Mouse (Mus musculus) kidney, adult 11 months (tissue): Measurements from ENCODE around the gene Vps11.
"Not testable (repeated sequence)": the region's sequence is repeated elsewhere in the genome, so short reads cannot be mapped to it uniquely, and the experiment has no call there.

Source experiments
- DNase-seq: peaks from one replicate; pipeline ENCODE4 v3.0.0; 2022

Gene Vps11

GRCm38 (mm10) chr9:44334396-44335330 lies 26.8 kb downstream of the Vps11 start, which contains the start of gene H2afx:
TSS of gene H2afx (plus strand) at chr9:44334694.
- DNase-seq: peak; percentile 100

- no peak for DNase-seq
Observed at GRCm38 (mm10) chr9:44332918-44333638, 28.4 kb downstream of the Vps11 start.

GRCm38 (mm10) chr9:44330736-44331135 lies 30.7 kb downstream of the Vps11 start:
- DNase-seq: no peak

- no peak for DNase-seq
Observed at GRCm38 (mm10) chr9:44327926-44328325, 33.5 kb downstream of the Vps11 start.

GRCm38 (mm10) chr9:44327064-44327711 lies 34.3 kb downstream of the Vps11 start:
- no peak for DNase-seq

- DNase-seq: peak; percentile 90
Observed at GRCm38 (mm10) chr9:44326371-44327063, 35.0 kb downstream of the Vps11 start.

DNA sequence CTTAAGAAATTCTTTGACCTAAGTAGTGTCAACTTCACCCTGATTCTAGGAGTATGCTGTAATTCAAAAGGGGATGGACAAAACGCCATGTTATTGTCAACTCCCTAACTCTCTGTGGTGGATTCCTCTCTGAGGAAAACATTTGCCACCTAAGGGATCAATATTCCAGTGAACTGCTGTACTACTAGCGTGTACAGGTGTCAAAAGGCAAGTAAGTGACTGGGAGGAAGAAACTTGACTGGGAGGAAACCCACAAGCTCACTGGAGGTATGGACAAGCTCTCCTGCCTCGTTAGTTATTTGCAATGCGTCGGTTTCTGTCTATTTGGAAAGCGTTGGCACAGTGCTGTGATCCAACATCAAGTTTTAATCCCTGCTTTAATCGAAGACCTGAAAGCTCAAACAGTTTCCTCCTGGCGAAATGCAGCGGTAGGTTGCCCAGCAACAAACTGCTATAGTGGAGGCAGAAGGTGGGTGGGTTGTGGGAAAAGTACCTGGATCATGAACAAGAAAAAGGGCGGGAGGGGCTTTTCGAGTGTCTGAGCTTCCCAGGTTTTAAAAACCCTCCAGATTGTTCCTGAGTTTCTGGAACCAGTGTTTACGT lies 35.6 kb downstream of the Vps11 start, which contains the start of gene Dpagt1:
Gene Dpagt1 (plus strand): TSS at position 252 of the 603 bp plus-strand sequence.
- DNase-seq: no peak

GRCm38 (mm10) chr9:44325032-44325767 lies 36.3 kb downstream of the Vps11 start:
- DNase-seq: not testable (repeated sequence)

DNA sequence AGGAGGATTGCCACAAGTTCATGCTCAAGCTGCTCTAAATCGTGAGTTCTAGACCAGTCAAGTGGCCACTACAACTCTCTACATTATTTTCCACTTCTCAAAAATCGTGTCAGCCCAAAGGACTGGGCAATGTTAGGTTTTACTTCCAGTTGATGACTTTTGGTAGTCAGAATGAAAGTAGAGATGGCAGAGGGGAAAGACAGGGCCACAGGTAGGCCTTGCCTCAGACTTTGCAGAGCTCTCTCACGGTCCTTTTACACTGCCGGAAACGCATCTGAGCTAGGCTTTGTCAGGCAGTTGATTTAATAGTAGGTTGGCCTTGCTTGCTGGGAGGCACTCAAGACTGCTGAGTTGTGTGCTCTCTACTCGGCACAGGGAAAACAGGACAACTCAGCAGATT lies 37.3 kb downstream of the Vps11 start:
- no peak for DNase-seq

GRCm38 (mm10) chr9:44323656-44324055 lies 37.8 kb downstream of the Vps11 start:
- DNase-seq: not testable (repeated sequence)

DNA sequence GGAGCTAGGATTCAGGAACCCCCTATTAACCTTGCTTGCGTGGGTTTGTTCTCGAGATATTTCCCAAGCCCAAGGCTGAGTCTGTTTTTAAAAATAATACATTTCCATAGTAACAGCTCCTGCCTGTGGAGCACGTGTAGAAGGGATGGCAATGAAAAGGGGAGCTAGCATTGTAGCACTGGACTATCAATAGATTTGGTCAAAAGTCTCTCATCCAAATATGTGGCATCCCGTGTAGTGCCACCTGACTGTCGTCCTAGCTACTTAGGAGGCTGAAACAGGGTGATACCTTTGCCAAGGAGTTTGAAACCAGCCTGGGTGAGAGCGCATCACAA lies 40.7 kb downstream of the Vps11 start:
- no peak for DNase-seq

DNA sequence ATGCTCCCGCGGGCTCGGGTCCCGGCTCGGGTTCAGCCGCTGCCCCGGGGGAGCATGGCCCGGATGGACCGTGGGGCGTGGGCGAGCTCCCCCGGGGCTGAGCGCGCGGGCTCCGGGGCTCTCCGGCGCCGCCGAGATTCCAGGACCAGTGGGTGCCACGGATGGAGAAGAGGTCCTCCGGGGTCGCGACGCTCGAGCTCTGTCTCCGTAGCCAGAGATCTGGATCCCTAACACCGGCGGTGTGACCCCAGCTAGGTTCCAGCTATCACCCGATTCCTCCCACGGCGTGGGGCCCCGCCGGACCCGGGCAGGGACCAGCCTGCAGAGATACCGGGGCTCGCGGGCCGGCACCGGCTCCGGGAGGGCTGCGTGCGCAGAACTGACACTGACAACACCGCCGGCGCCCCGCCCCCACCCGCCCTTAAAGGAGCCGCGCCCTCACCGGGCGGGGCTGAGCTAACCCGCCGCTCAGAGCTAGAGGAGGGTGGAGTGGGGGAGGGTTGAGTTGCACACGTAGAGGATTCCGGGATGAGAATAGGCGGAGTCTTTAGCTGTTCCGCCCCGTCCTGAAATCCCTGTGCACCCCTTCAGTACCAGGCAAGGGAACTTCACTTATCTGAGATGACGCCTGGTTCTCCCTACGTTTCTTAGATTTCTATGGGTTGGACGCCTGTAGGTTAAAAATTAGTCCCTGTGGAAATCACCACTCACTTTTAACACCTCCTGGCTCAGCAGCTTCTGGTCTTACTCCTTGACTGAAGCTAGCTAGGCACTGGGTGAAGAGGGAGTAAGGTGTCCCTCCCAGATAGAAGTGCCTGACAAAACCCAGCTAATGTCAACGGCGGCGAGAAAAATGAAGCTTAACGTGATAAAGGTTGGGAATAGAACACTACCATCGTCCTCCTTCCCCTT lies 41.3 kb downstream of the Vps11 start, which contains the start of gene C2cd2l:
Gene C2cd2l (minus strand): TSS at position 399 of the 912 bp plus-strand sequence.
- DNase-seq: peak; percentile 93

- DNase-seq: no peak
Observed at GRCm38 (mm10) chr9:44319105-44319886, 42.2 kb downstream of the Vps11 start.

DNA sequence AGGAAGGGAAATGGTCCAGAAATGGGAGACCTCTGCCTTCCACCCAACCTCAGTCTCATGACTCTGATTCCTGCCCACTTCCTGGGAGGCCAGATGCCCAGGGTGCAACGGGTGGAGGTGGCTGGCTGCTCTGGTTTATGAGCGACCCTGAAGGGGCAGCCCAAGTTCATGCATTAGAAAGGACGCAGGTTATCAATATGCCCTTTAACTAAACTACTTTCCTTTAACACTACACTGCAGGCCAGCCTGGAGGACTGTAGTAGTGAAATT lies 42.7 kb downstream of the Vps11 start:
- DNase-seq: peak; percentile 73

- DNase-seq: peak; percentile 84
Observed at GRCm38 (mm10) chr9:44318076-44318825, 43.2 kb downstream of the Vps11 start.

- DNase-seq: no peak
Observed at GRCm38 (mm10) chr9:44317452-44317851, 44.0 kb downstream of the Vps11 start.

- no peak for DNase-seq
Observed at GRCm38 (mm10) chr9:44314910-44315309, 46.6 kb downstream of the Vps11 start.

- no peak for DNase-seq
Observed at GRCm38 (mm10) chr9:44314257-44314547, 47.3 kb downstream of the Vps11 start.
